Mouse (Mus musculus) G1E (cell line): ENCODE data around the gene Rhog. TPM values are rescaled to one million over a fixed set of nuclear protein-coding genes. Genes with fewer than 3 reads are reported as not detected.

Experiments used
- ATAC-seq: 2 replicates; pipeline ENCODE4 v1.8.0; 2016; ENCODE audit warnings: mild to moderate bottlenecking; ENCODE audit not compliant: insufficient number of reproducible peaks, poor library complexity, low FRiP score, severe bottlenecking; ENCODE audit errors: extremely low read depth
- DNase-seq: peaks from one replicate; pipeline ENCODE4 v3.0.0; 2012; ENCODE audit warnings: low spot score
- H3K27me3 ChIP-seq: 2 replicates; pipeline ENCODE4 v1.6.1; 2012; ENCODE audit warnings: mild to moderate bottlenecking, low read length, inconsistent platforms; ENCODE audit not compliant: insufficient read depth
- H3K36me3 ChIP-seq: replicated peaks from 2 replicates; pipeline ENCODE3; 2012; ENCODE audit warnings: mild to moderate bottlenecking, inconsistent platforms
- H3K4me1 ChIP-seq: 2 replicates; pipeline ENCODE4 v1.6.1; 2012; ENCODE audit warnings: low read depth, low read length, inconsistent platforms, mixed read lengths; ENCODE audit not compliant: insufficient read depth
- H3K4me3 ChIP-seq: 2 replicates; pipeline ENCODE4 v1.5.1; 2012; ENCODE audit warnings: low read depth, mild to moderate bottlenecking, inconsistent platforms, low read length, moderate library complexity, mixed read lengths
- H3K9me3 ChIP-seq: replicated peaks from 2 replicates; pipeline ENCODE4 v1.6.1; 2012; ENCODE audit warnings: inconsistent platforms
- CTCF ChIP-seq: IDR thresholded peaks from 2 replicates; pipeline ENCODE4 v1.5.1; 2012; ENCODE audit warnings: low read depth, low read length, inconsistent platforms, mixed read lengths
- GATA1 ChIP-seq: IDR thresholded peaks from 2 replicates; pipeline ENCODE4 v1.6.1; 2012; ENCODE audit warnings: borderline replicate concordance, low read length, inconsistent platforms, mixed read lengths
- GATA2 ChIP-seq: IDR thresholded peaks from 2 replicates; pipeline ENCODE4 v1.6.1; 2012; ENCODE audit warnings: low read depth, low read length, inconsistent platforms, borderline replicate concordance
- POLR2AphosphoS5 ChIP-seq: IDR thresholded peaks from 2 replicates; pipeline ENCODE4 v1.6.1; 2012; ENCODE audit warnings: low read depth, low read length, inconsistent platforms; ENCODE audit not compliant: insufficient replicate concordance
- TAL1 ChIP-seq: conservative IDR thresholded peaks from 2 replicates; pipeline ENCODE4 v1.6.1; 2012; ENCODE audit warnings: low read depth, low read length, inconsistent platforms, mixed read lengths
- polyA plus RNA-seq: library from polyadenylated mRNA; stranded (reverse); fragments of >175 nt; gene quantifications from 2 replicates; pipeline ENCODE4 v1.2.3, GENCODE M21; 2012
- total RNA-seq, 2 experiments: library from RNA; stranded (forward) in 1 of 2; stranded (reverse) in 1 of 2; fragments of 200-1000 nt in 1 of 2; fragments of >200 nt in 1 of 2; fragmentation: Nextera tagmentation in 1 of 2; gene quantifications; 2 replicates each; pipeline ENCODE4 v1.2.3; 2014 to 2017

Gene Rhog
- total and polyA plus RNA-seq, 3 experiments, result 68.5 to 241 (median 212) TPM

DNA sequence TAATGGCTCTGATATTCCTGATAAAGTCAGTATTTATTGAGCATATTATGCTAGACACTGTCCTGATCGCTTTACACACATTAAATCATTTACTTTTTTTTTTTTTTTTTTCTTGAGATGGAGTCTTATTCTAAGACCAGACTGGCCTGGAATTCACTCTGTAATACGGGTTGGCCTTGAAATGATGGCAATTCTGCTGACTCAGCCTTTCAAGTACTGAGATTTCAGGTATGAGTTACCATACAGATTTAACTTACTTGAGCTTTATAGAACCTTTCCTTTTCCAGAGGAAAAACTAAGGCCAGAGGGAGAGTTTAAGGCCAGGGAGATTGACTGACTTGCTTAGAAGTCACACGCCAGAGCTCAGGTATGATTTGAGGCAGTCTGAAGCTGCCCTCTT, 782 bp upstream of the Rhog start:
- Histone ChIP-seq H3K27me3 (no peaks in the 10 kb centered on the region), H3K36me3 (no peaks in the 10 kb centered on the region), H3K4me3 (no peak overlapping the region), H3K4me1 (peaks cover 34% of the 10 kb centered on the region), H3K9me3 (no peaks in the 10 kb centered on the region)
- ATAC-seq (no peak), DNase-seq (no peak)
- TF ChIP-seq CTCF, result no peak
- no peak for TF ChIP-seq TAL1
- TF ChIP-seq GATA2, result no peak
- TF ChIP-seq POLR2AphosphoS5, result no peak
- no peak for TF ChIP-seq GATA1

GRCm38 (mm10) chr7:102253631-102254030, 2.2 kb downstream of the Rhog start:
- peaks cover 42% of the 10 kb centered on the region for H3K4me1 ChIP-seq

GRCm38 (mm10) chr7:102250631-102251214, 5.1 kb downstream of the Rhog start:
- H3K27me3 ChIP-seq, result no peaks in the 10 kb centered on the region
- peaks cover 29% of the 10 kb centered on the region for H3K36me3 ChIP-seq
- H3K9me3 ChIP-seq, result no peaks in the 10 kb centered on the region
- DNase-seq (peak; percentile 90), ATAC-seq (peak; percentile 58)
- peaks cover 66% of the 10 kb centered on the region for H3K4me1 ChIP-seq
- H3K4me3 ChIP-seq, result peak overlapping the region; percentile 86
- TF ChIP-seq CTCF (peak; percentile 34; the same call in 1 of the 2 replicates), TAL1 (no peak), GATA1 (no peak)

More at GRCm38 (mm10) chr7:102253631-102254030, 2.2 kb downstream of the Rhog start:
- no peak for ATAC-seq
- no peak for TF ChIP-seq GATA2
- no peak for TF ChIP-seq POLR2AphosphoS5
- TF ChIP-seq TAL1, result no peak
- TF ChIP-seq CTCF, result no peak
- TF ChIP-seq GATA1, result no peak
- no peaks in the 10 kb centered on the region for H3K9me3 ChIP-seq
- no peaks in the 10 kb centered on the region for H3K36me3 ChIP-seq
- H3K27me3 ChIP-seq, result no peaks in the 10 kb centered on the region
- no peak overlapping the region for H3K4me3 ChIP-seq
- no peak for DNase-seq

DNA sequence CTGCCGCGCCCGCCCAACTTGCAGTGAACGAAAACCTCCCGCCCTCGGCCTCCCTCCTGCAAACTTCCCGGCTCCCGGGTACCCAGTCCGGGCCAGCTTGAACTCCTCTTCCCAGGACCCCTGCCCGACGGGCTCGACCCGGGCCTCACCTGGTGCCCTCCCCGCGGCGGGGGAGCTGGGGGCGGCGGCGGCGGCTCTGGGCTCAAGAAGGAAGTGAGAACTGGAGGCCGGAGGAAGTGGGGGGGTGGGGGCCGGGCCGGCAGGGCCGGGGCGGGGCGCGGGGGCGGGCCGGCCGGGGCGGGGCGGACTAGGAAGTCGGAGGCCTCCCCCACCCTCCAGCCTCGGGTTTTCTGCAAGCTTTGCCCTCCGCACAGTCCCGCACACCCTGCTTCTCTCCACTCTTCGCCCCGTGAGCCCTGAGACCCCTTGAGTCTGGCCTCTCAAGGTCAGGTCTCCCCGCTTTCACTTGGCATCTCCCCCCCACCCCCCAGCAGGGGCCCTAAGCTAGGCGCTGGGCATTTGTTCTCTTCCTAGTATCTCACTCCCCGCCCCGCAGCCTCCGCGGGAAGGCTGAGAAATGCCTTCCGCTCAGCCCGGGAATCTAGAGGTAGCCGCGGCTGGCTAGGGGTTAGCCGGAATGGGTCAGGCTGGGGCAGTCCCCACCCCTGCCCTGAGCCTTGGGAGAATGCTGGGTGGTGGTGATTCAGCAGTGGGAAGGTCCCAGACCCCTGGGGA, 5.8 kb downstream of the Rhog start:
- no peak for ATAC-seq

DNA sequence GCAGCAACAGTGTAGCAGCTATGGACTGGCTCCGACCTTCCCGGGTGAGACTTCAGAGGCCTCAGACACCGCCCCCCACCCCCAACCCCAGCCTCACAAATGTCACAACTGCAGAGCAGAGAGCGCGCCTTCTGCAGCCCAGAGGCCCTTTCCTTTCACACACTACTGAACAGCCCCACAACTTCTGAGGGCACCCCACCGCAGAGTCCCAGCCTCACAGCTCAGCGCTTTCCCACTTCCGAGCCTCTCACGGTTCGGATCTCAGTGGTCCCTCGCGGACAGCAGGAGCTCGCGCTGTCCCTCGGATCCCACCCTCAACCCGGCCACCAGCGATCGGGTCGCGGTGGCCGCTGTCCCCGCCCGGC, 6.3 kb downstream of the Rhog start:
- TF ChIP-seq GATA1 (no peak), GATA2 (no peak), POLR2AphosphoS5 (no peak), CTCF (no peak), TAL1 (no peak)
- no peaks in the 10 kb centered on the region for H3K9me3 ChIP-seq
- no peaks in the 10 kb centered on the region for H3K27me3 ChIP-seq
- DNase-seq, result no peak
- ATAC-seq, result no peak
- H3K4me1 ChIP-seq, result peaks cover 73% of the 10 kb centered on the region
- peaks cover 39% of the 10 kb centered on the region for H3K36me3 ChIP-seq
- peak overlapping the region; percentile 86 for H3K4me3 ChIP-seq

More for the DNA sequence above, 5.8 kb downstream of the Rhog start:
- Histone ChIP-seq H3K4me3 (peak overlapping the region; percentile 86), H3K9me3 (no peaks in the 10 kb centered on the region), H3K27me3 (no peaks in the 10 kb centered on the region), H3K4me1 (peaks cover 68% of the 10 kb centered on the region), H3K36me3 (peaks cover 34% of the 10 kb centered on the region)
- TF ChIP-seq GATA2 (no peak), GATA1 (no peak), POLR2AphosphoS5 (no peak), TAL1 (no peak), CTCF (no peak)
- DNase-seq, result peak; percentile 79

DNA sequence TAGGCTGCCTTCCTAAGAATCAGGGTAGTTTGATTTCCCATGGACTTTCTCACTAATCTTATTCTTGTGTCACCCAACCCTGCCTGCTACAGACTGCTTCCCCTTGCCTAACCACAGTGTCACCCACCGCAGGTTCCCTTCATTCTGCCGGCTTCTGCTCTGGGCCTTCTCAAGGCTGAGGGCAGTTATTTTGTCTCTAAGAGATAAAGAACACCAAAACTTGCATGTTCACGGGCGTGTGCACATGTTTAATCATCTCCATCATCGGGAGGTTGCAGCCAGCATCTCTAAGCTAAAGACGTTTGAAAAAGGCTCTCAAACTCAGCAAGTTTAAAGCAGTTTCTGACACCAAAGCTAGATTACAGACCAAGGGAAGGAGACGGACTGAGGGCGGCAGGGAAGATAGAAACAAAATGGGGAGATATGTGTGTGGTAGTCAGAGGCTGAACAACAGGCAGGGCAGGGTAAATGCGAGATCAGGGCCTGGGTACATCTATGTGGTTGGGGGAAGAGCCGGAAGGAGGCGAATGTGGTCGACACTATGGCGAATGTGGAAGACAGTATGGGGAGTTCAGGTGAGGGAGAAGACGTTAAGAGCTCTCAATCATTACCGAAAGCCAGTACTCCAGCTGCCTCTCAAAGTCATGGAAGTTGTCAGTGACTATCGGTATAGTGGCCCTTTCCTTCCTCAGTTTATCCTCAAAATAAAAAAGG, 7.0 kb downstream of the Rhog start:
- ATAC-seq (no peak), DNase-seq (no peak)
- TF ChIP-seq TAL1, result no peak
- TF ChIP-seq GATA2, result no peak
- TF ChIP-seq CTCF, result no peak
- TF ChIP-seq GATA1, result no peak
- TF ChIP-seq POLR2AphosphoS5, result no peak; the same call in 1 of the 2 replicates
- H3K27me3 ChIP-seq, result no peaks in the 10 kb centered on the region
- H3K4me1 ChIP-seq, result peaks cover 74% of the 10 kb centered on the region
- peaks cover 46% of the 10 kb centered on the region for H3K36me3 ChIP-seq
- H3K4me3 ChIP-seq, result peak overlapping the region; percentile 86
- no peaks in the 10 kb centered on the region for H3K9me3 ChIP-seq
